10 mouse cellular contexts compared by ENCODE assay signal in genomic region chr14:122478574-122479011, GRCm38 (mm10). TPM values are rescaled to one million over a fixed set of nuclear protein-coding genes. Genes with fewer than 3 reads are reported as not detected.
A peak's percentile ranks its signal among the peaks of the same experiment; 100 is the strongest.
DNase-seq lines count a peak whose midpoint lies in the region; ATAC-seq and TF ChIP-seq lines count a peak whose summit lies in the region.
"Had no signal": no experiment of that assay in that cellular context is flagged by ENCODE, and none has a peak within 500 bp of the region (broad histone marks: within the 10 kb centered on the region; RNA-seq: fewer than 3 reads in every experiment).

No protein-coding gene starts in this region.

- WGBS in embryonic facial prominence, embryonic 14.5 days: 0% methylated on average over 15 of the region's 22 CpGs
- WGBS in limb, embryonic 13.5 days: under 1% methylated on average over 22 of the region's 22 CpGs

- H3K4me1 ChIP-seq in megakaryocyte, embryonic 14.5 days: peaks cover 47% of the 10 kb centered on the region
- peaks cover 12% of the 10 kb centered on the region for H3K4me1 ChIP-seq in embryonic facial prominence, embryonic 14.5 days (ENCODE audit: control insufficient read depth, insufficient read depth, low read length)
- peaks cover 42% of the 10 kb centered on the region for H3K4me1 ChIP-seq in limb, embryonic 13.5 days

- no peak overlapping the region for H3K27ac ChIP-seq in embryonic facial prominence, embryonic 14.5 days (replicated peaks; ENCODE audit: low read depth, low read length)
- peak overlapping the region; percentile 1; the same call in 1 of the 2 replicates for H3K27ac ChIP-seq in limb, embryonic 13.5 days
- H3K27ac ChIP-seq in gastrocnemius, adult 2 months: no peak overlapping the region

- peak overlapping the region; percentile 57; the same call in 1 of the 2 replicates for H3K9ac ChIP-seq in embryonic facial prominence, embryonic 14.5 days (ENCODE audit: low read depth, low read length)
- H3K9ac ChIP-seq in limb, embryonic 13.5 days: peak overlapping the region; percentile 83

- ATAC-seq in megakaryocyte, adult 5-6 weeks (ENCODE audit: poor library complexity, severe bottlenecking): no peak
- ATAC-seq in embryonic facial prominence, embryonic 14.5 days (ENCODE audit: low read depth): no peak
- no peak for ATAC-seq in limb, embryonic 13.5 days (ENCODE audit: low FRiP score, low read depth)

- H3K4me3 ChIP-seq in megakaryocyte, embryonic 14.5 days (replicated peaks): peak overlapping the region; percentile 9
- peak overlapping the region; percentile 49 for H3K4me3 ChIP-seq in embryonic facial prominence, embryonic 14.5 days (ENCODE audit: low read depth, low read length)
- peak overlapping the region; percentile 64 for H3K4me3 ChIP-seq in limb, embryonic 13.5 days
- H3K4me3 ChIP-seq in gastrocnemius, adult 2 months: no peak overlapping the region

- H3K36me3 ChIP-seq in megakaryocyte, embryonic 14.5 days (replicated peaks; ENCODE audit: low read length): no peaks in the 10 kb centered on the region
- no peaks in the 10 kb centered on the region for H3K36me3 ChIP-seq in embryonic facial prominence, embryonic 14.5 days (ENCODE audit: control insufficient read depth, insufficient read depth, low read length)
- no peaks in the 10 kb centered on the region for H3K36me3 ChIP-seq in limb, embryonic 13.5 days

- DNase-seq in embryonic facial prominence, embryonic 14.5 days (ENCODE audit: low spot score): no peak
- no peak for DNase-seq in gastrocnemius, adult 2 months
- DNase-seq in right cerebral cortex, postnatal 25 days: no peak
- DNase-seq in gastrocnemius, postnatal 36 days: no peak
- no peak for DNase-seq in spleen, adult 18-20 months

- 0 out of 2 replicates have a peak, but pooled peaks cover 6% of the 10 kb centered on the region for H3K9me3 ChIP-seq in megakaryocyte, embryonic 14.5 days
- no peaks in the 10 kb centered on the region for H3K9me3 ChIP-seq in embryonic facial prominence, embryonic 14.5 days (ENCODE audit: control insufficient read depth, low read length)
- H3K9me3 ChIP-seq in limb, embryonic 13.5 days: no peaks in the 10 kb centered on the region

- peak overlapping the region; percentile 37; the same call in 1 of the 2 replicates for H3K4me2 ChIP-seq in embryonic facial prominence, embryonic 14.5 days (ENCODE audit: low read depth, low read length)
- H3K4me2 ChIP-seq in limb, embryonic 13.5 days (replicated peaks): peak overlapping the region; percentile 80

- TF ChIP-seq CTCF in gastrocnemius, adult 2 months (IDR thresholded peaks at IDR 0.05): no peak

- peaks cover 97% of the 10 kb centered on the region for H3K27me3 ChIP-seq in megakaryocyte, embryonic 14.5 days (replicated peaks)
- peaks cover 97% of the 10 kb centered on the region for H3K27me3 ChIP-seq in embryonic facial prominence, embryonic 14.5 days (replicated peaks; ENCODE audit: control insufficient read depth, insufficient read depth, low read length)
- peaks cover 79% of the 10 kb centered on the region for H3K27me3 ChIP-seq in limb, embryonic 13.5 days

- intact Hi-C loops in gastrocnemius, adult 2 months (cut with DNase I): loop anchor here (10.0 kb wide), 1 partner anchor 254 kb away; no protein-coding TSS in a partner anchor
- intact Hi-C loops in gastrocnemius, postnatal 36 days (cut with DNase I): no loop called here

RNA-seq across cellular contexts. Expression of gene Zic2, which starts 3.4 kb away (rescaled TPM):
- not detected in 2 replicates for polyA plus RNA-seq in megakaryocyte, embryonic 14.5 days (2012; ENCODE audit: insufficient read depth, low replicate concordance)
- not detected in 2 replicates for total RNA-seq in megakaryocyte, adult 5-6 weeks (2015)
- total RNA-seq in megakaryocyte, adult 5-6 weeks (2017): not detected in 2 replicates
- 1.6 TPM in 2 replicates for polyA plus RNA-seq in embryonic facial prominence, embryonic 14.5 days (2014; fragmentation: Nextera tagmentation; extraction: Ambion mirVana)
- 2.8 and 3.2 TPM in 2 replicates for polyA plus RNA-seq in limb, embryonic 13.5 days (2015; fragmentation: Nextera tagmentation; extraction: Ambion mirVana)
- not detected for total RNA-seq in gastrocnemius, adult 2 months (2021)
- not detected for total RNA-seq in gastrocnemius, postnatal 36 days (2021)

RNA-seq across cellular contexts. Expression of gene Gm10837, which starts 11.8 kb away (rescaled TPM):
- not detected in 2 replicates for polyA plus RNA-seq in megakaryocyte, embryonic 14.5 days (2012; ENCODE audit: insufficient read depth, low replicate concordance)
- not detected in 2 replicates for total RNA-seq in megakaryocyte, adult 5-6 weeks (2015)
- total RNA-seq in megakaryocyte, adult 5-6 weeks (2017): not detected in 2 replicates
- 0.14 TPM in 1 of 2 replicates, not detected in the other for polyA plus RNA-seq in embryonic facial prominence, embryonic 14.5 days (2014; fragmentation: Nextera tagmentation; extraction: Ambion mirVana)
- polyA plus RNA-seq in limb, embryonic 13.5 days (2015; fragmentation: Nextera tagmentation; extraction: Ambion mirVana): not detected in 2 replicates
- total RNA-seq in gastrocnemius, adult 2 months (2021): not detected
- not detected for total RNA-seq in gastrocnemius, postnatal 36 days (2021)
- total RNA-seq: left cerebral cortex, postnatal 25 days had no signal
- polyA plus RNA-seq: gonadal fat pad, adult 2 months had no signal

RNA-seq across cellular contexts. Expression of gene Zic5, which starts 13.1 kb away (rescaled TPM):
- not detected in 2 replicates for polyA plus RNA-seq in megakaryocyte, embryonic 14.5 days (2012; ENCODE audit: insufficient read depth, low replicate concordance)
- not detected in 2 replicates for total RNA-seq in megakaryocyte, adult 5-6 weeks (2015)
- total RNA-seq in megakaryocyte, adult 5-6 weeks (2017): not detected in 2 replicates
- polyA plus RNA-seq in embryonic facial prominence, embryonic 14.5 days (2014; fragmentation: Nextera tagmentation; extraction: Ambion mirVana): 1.9 and 2.1 TPM in 2 replicates
- 2.3 and 2.6 TPM in 2 replicates for polyA plus RNA-seq in limb, embryonic 13.5 days (2015; fragmentation: Nextera tagmentation; extraction: Ambion mirVana)
- total RNA-seq in gastrocnemius, adult 2 months (2021): not detected
- not detected for total RNA-seq in gastrocnemius, postnatal 36 days (2021)
- polyA plus RNA-seq: gonadal fat pad, adult 2 months had no signal

RNA-seq across cellular contexts. Expression of gene Gm5089, which starts 27.7 kb away (rescaled TPM):
- not detected in 2 replicates for polyA plus RNA-seq in megakaryocyte, embryonic 14.5 days (2012; ENCODE audit: insufficient read depth, low replicate concordance)
- total RNA-seq in megakaryocyte, adult 5-6 weeks (2015): not detected in 2 replicates
- total RNA-seq in megakaryocyte, adult 5-6 weeks (2017): not detected in 2 replicates
- not detected in 2 replicates for polyA plus RNA-seq in embryonic facial prominence, embryonic 14.5 days (2014; fragmentation: Nextera tagmentation; extraction: Ambion mirVana)
- polyA plus RNA-seq in limb, embryonic 13.5 days (2015; fragmentation: Nextera tagmentation; extraction: Ambion mirVana): 0.18 and 0.37 TPM in 2 replicates
- not detected for total RNA-seq in gastrocnemius, adult 2 months (2021)
- not detected for total RNA-seq in gastrocnemius, postnatal 36 days (2021)
- polyA plus RNA-seq: gonadal fat pad, adult 2 months had no signal

RNA-seq across cellular contexts. Expression of gene Pcca, which starts 55.5 kb away (rescaled TPM):
- polyA plus RNA-seq in megakaryocyte, embryonic 14.5 days (2012; ENCODE audit: insufficient read depth, low replicate concordance): 2.5 and 31.6 TPM in 2 replicates
- 25.3 and 27.3 TPM in 2 replicates for total RNA-seq in megakaryocyte, adult 5-6 weeks (2015)
- total RNA-seq in megakaryocyte, adult 5-6 weeks (2017): 22.8 and 25.4 TPM in 2 replicates
- 23.1 and 23.2 TPM in 2 replicates for polyA plus RNA-seq in embryonic facial prominence, embryonic 14.5 days (2014; fragmentation: Nextera tagmentation; extraction: Ambion mirVana)
- 26.9 and 28.3 TPM in 2 replicates for polyA plus RNA-seq in limb, embryonic 13.5 days (2015; fragmentation: Nextera tagmentation; extraction: Ambion mirVana)
- total RNA-seq in gastrocnemius, adult 2 months (2021): 10 to 100 TPM; 37.7 to 58.5 TPM
- total RNA-seq in gastrocnemius, postnatal 36 days (2021): 10 to 100 TPM; 42.3 to 42.5 TPM
